Mouse (Mus musculus): Measurements from ENCODE around the gene H2-T23. TPM values are rescaled to one million over a fixed set of nuclear protein-coding genes. Genes with fewer than 3 reads are reported as not detected.

The H2-T23 gene
- polyA plus RNA-seq, 1 experiment from 2014 or later, result 68.3 TPM

DNA sequence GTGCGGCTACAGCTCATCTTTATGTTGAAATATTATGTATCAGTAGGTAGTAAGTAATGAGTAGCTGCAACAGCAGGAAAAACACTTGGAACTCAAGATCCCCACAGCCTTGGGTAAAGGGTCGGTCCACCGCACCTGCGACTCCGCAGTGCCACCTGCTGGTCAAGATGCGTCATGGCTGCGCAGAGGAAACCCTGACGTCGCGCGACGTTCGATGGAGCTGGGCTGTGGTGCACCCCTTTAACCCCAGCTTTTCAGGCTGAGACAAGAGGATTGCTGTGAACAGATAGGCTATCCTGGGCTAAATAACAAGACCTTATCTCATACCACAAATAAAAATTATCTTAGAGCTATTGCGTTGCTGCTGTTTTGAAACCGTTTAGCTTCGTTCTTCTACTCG is 39.0 kb downstream of the H2-T23 start:
- WGBS, result 5% methylated on average over 17 of the region's 17 CpGs
- H3K9ac ChIP-seq (ENCODE audit: low read depth, low read length), result no peak overlapping the region
- H3K4me3 ChIP-seq (ENCODE audit: low read depth, low read length), result peak overlapping the region; percentile 42; the same call in 1 of the 2 replicates
- peak overlapping the region; percentile 60 for H3K4me2 ChIP-seq (replicated peaks; ENCODE audit: low read depth)
- H3K27me3 ChIP-seq (replicated peaks; ENCODE audit: control insufficient read depth, insufficient read depth, low read length), result no peaks in the 10 kb centered on the region
- no peaks in the 10 kb centered on the region for H3K9me3 ChIP-seq (ENCODE audit: control insufficient read depth)
- peak; percentile 100 for TF ChIP-seq CTCF (IDR thresholded peaks at IDR 0.05; ENCODE audit: low read depth)
- H3K27ac ChIP-seq (ENCODE audit: low read depth, low read length), result no peak overlapping the region
- H3K36me3 ChIP-seq (ENCODE audit: control insufficient read depth, insufficient read depth), result peaks cover 2% of the 10 kb centered on the region; the same call in 1 of the 2 replicates
- peak; percentile 61 for ATAC-seq
- peaks cover 8% of the 10 kb centered on the region for H3K4me1 ChIP-seq (replicated peaks; ENCODE audit: control insufficient read depth, insufficient read depth, low read length)

DNA sequence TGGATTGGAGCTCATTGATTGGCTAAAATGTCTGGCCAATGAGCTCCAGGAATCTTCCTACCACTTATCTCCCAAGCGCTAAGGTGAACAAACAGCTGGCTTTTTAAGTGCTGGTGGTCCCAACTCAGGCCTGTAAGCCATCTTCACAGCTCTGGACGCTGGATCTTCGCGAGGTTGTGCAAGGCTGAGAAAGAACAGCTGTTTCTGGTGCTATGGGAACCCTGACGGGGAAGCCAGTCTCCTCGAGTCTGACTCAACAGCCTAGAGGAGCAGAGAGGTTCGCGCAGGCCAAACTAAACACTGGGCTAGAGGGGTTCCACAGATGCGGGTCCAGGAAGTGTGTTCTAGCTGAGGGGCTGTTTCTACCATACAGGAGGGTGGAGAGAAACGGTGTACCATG is 40.9 kb downstream of the H2-T23 start:
- no peaks in the 10 kb centered on the region for H3K4me1 ChIP-seq (replicated peaks; ENCODE audit: control insufficient read depth, insufficient read depth, low read length)
- no peak overlapping the region for H3K4me2 ChIP-seq (replicated peaks; ENCODE audit: low read depth)
- no peaks in the 10 kb centered on the region for H3K9me3 ChIP-seq (ENCODE audit: control insufficient read depth)
- peaks cover 18% of the 10 kb centered on the region; the same call in 1 of the 2 replicates for H3K36me3 ChIP-seq (ENCODE audit: control insufficient read depth, insufficient read depth)
- H3K27ac ChIP-seq (ENCODE audit: low read depth, low read length), result no peak overlapping the region
- TF ChIP-seq CTCF (IDR thresholded peaks at IDR 0.05; ENCODE audit: low read depth), result no peak
- 28% methylated on average over 10 of the region's 10 CpGs for WGBS
- no peak overlapping the region for H3K4me3 ChIP-seq (ENCODE audit: low read depth, low read length)
- no peak; the same call in 1 of the 2 replicates for ATAC-seq
- no peaks in the 10 kb centered on the region for H3K27me3 ChIP-seq (replicated peaks; ENCODE audit: control insufficient read depth, insufficient read depth, low read length)
- H3K9ac ChIP-seq (ENCODE audit: low read depth, low read length), result no peak overlapping the region

DNA sequence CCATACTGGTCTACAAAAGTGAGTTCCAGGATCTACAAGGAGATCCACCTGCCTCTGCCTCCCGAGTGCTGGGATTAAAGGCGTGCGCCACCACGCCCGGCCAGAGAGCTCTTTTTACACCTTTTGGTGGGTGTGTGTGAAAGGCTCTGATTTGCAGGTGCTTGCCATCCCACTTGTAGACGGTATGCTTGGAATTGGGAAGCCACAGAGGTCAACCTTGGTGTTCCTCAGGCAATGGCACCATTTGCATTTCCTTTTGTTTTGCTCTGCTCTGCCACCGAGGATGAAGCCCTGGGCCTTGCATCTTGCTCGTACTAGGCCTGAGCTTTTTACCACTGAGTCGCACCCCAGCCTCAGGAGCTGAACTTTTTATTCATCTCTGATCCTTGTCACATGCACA is 50.9 kb downstream of the H2-T23 start:
- ATAC-seq, result no peak
- Histone ChIP-seq H3K4me1 (replicated peaks; ENCODE audit: control insufficient read depth, insufficient read depth, low read length) (0 out of 2 replicates have a peak, but pooled peaks cover 4% of the 10 kb centered on the region), H3K4me3 (ENCODE audit: low read depth, low read length) (no peak overlapping the region), H3K36me3 (ENCODE audit: control insufficient read depth, insufficient read depth) (peaks cover 29% of the 10 kb centered on the region), H3K27me3 (replicated peaks; ENCODE audit: control insufficient read depth, insufficient read depth, low read length) (no peaks in the 10 kb centered on the region), H3K9me3 (ENCODE audit: control insufficient read depth) (no peaks in the 10 kb centered on the region), H3K4me2 (replicated peaks; ENCODE audit: low read depth) (no peak overlapping the region), H3K27ac (ENCODE audit: low read depth, low read length) (no peak overlapping the region), H3K9ac (ENCODE audit: low read depth, low read length) (no peak overlapping the region)
- TF ChIP-seq CTCF (IDR thresholded peaks at IDR 0.05; ENCODE audit: low read depth), result no peak
- WGBS, result 91% methylated on average over 9 of the region's 9 CpGs

DNA sequence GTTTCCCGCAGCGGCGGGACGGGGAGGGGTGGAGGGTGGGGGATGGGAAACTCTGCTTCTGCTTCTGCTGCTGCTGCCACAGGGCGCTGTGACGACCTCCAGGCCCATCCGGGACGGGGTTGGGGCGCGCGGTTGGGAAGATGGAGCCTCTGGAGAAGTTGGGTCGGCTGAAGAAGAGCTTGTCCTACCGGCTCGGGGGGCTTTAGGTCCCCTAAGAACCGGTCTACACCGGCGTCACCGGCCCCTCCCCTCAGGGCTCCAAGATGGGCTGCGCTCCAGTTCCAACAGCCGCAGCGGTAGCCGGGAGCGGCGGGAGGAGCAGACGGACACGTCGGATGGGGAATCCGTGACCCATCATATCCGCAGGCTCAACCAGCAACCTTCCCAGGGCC is 52.3 kb downstream of the H2-T23 start:
- H3K4me3 ChIP-seq (ENCODE audit: low read depth, low read length), result peak overlapping the region; percentile 92
- H3K4me1 ChIP-seq (replicated peaks; ENCODE audit: control insufficient read depth, insufficient read depth, low read length), result 0 out of 2 replicates have a peak, but pooled peaks cover 4% of the 10 kb centered on the region
- peaks cover 25% of the 10 kb centered on the region for H3K36me3 ChIP-seq (ENCODE audit: control insufficient read depth, insufficient read depth)
- WGBS, result 1% methylated on average over 29 of the region's 29 CpGs
- peak; percentile 10; the same call in 1 of the 2 replicates for ATAC-seq
- peak overlapping the region; percentile 99 for H3K4me2 ChIP-seq (replicated peaks; ENCODE audit: low read depth)
- no peak for TF ChIP-seq CTCF (IDR thresholded peaks at IDR 0.05; ENCODE audit: low read depth)
- no peaks in the 10 kb centered on the region for H3K27me3 ChIP-seq (replicated peaks; ENCODE audit: control insufficient read depth, insufficient read depth, low read length)
- H3K27ac ChIP-seq (ENCODE audit: low read depth, low read length), result peak overlapping the region; percentile 97
- no peaks in the 10 kb centered on the region for H3K9me3 ChIP-seq (ENCODE audit: control insufficient read depth)
- peak overlapping the region; percentile 75 for H3K9ac ChIP-seq (ENCODE audit: low read depth, low read length)

Other genes starting within 250 kb of the H2-T23 start
- 34.6 and 36.9 TPM in 2 replicates for gene Ier3, start 211.2 kb downstream of the H2-T23 start, polyA plus RNA-seq (2015; fragmentation: Nextera tagmentation; extraction: Ambion mirVana)
- 56.4 and 57.8 TPM in 2 replicates for gene Flot1, start 209.6 kb downstream of the H2-T23 start, polyA plus RNA-seq (2015; fragmentation: Nextera tagmentation; extraction: Ambion mirVana)
- 233 and 240 TPM in 2 replicates for gene Tubb5, start 194.5 kb downstream of the H2-T23 start, polyA plus RNA-seq (2015; fragmentation: Nextera tagmentation; extraction: Ambion mirVana)
- 2.3 and 2.7 TPM in 2 replicates for gene Mdc1, start 191.3 kb downstream of the H2-T23 start, polyA plus RNA-seq (2015; fragmentation: Nextera tagmentation; extraction: Ambion mirVana)
- 19.8 and 20.6 TPM in 2 replicates for gene Nrm, start 171.5 kb downstream of the H2-T23 start, polyA plus RNA-seq (2015; fragmentation: Nextera tagmentation; extraction: Ambion mirVana)
- gene Ppp1r18, start 167.3 kb downstream of the H2-T23 start, polyA plus RNA-seq (2015; fragmentation: Nextera tagmentation; extraction: Ambion mirVana), result 15.2 and 15.6 TPM in 2 replicates
- gene Dhx16, start 153.0 kb downstream of the H2-T23 start, polyA plus RNA-seq (2015; fragmentation: Nextera tagmentation; extraction: Ambion mirVana), result 17.2 and 18.1 TPM in 2 replicates
- gene 2310061I04Rik, start 135.4 kb downstream of the H2-T23 start, polyA plus RNA-seq (2015; fragmentation: Nextera tagmentation; extraction: Ambion mirVana), result 31.5 and 32.3 TPM in 2 replicates
- 11.0 and 11.9 TPM in 2 replicates for gene Atat1, start 122.8 kb downstream of the H2-T23 start, polyA plus RNA-seq (2015; fragmentation: Nextera tagmentation; extraction: Ambion mirVana)
- gene Mrps18b, start 116.5 kb downstream of the H2-T23 start, polyA plus RNA-seq (2015; fragmentation: Nextera tagmentation; extraction: Ambion mirVana), result 81.6 and 85.7 TPM in 2 replicates
- gene Ppp1r10, start 116.4 kb downstream of the H2-T23 start, polyA plus RNA-seq (2015; fragmentation: Nextera tagmentation; extraction: Ambion mirVana), result 13.8 and 14.3 TPM in 2 replicates
- gene Abcf1, start 63.1 kb downstream of the H2-T23 start, polyA plus RNA-seq (2015; fragmentation: Nextera tagmentation; extraction: Ambion mirVana), result 84.1 and 91.1 TPM in 2 replicates
- 29.4 and 33.9 TPM in 2 replicates for gene Gnl1, start 53.0 kb downstream of the H2-T23 start, polyA plus RNA-seq (2015; fragmentation: Nextera tagmentation; extraction: Ambion mirVana)
- 9.4 and 9.6 TPM in 2 replicates for gene Prr3, start 52.6 kb downstream of the H2-T23 start, polyA plus RNA-seq (2015; fragmentation: Nextera tagmentation; extraction: Ambion mirVana)
- 1.4 and 1.5 TPM in 2 replicates for gene H2-T24, start 12.3 kb downstream of the H2-T23 start, polyA plus RNA-seq (2015; fragmentation: Nextera tagmentation; extraction: Ambion mirVana)
- gene H2-T22, start 9.9 kb upstream of the H2-T23 start, polyA plus RNA-seq (2015; fragmentation: Nextera tagmentation; extraction: Ambion mirVana), result 19.5 and 21.2 TPM in 2 replicates
- 2.8 and 3.1 TPM in 2 replicates for gene Gm6034, start 10.1 kb upstream of the H2-T23 start, polyA plus RNA-seq (2015; fragmentation: Nextera tagmentation; extraction: Ambion mirVana)
- 84.2 and 86.5 TPM in 2 replicates for gene Gm11127, start 25.5 kb upstream of the H2-T23 start, polyA plus RNA-seq (2015; fragmentation: Nextera tagmentation; extraction: Ambion mirVana)
- 0.17 TPM in 1 of 2 replicates, not detected in the other for gene Gm19684, start 88.8 kb upstream of the H2-T23 start, polyA plus RNA-seq (2015; fragmentation: Nextera tagmentation; extraction: Ambion mirVana)
- gene Gm7030, start 96.6 kb upstream of the H2-T23 start, polyA plus RNA-seq (2015; fragmentation: Nextera tagmentation; extraction: Ambion mirVana), result 0.93 and 1.3 TPM in 2 replicates
- 28.7 and 31.1 TPM in 2 replicates for gene Gm8909, start 135.7 kb upstream of the H2-T23 start, polyA plus RNA-seq (2015; fragmentation: Nextera tagmentation; extraction: Ambion mirVana)
- 53.3 and 65.3 TPM in 2 replicates for gene H2-T3, start 157.4 kb upstream of the H2-T23 start, polyA plus RNA-seq (2015; fragmentation: Nextera tagmentation; extraction: Ambion mirVana)
- 103 and 110 TPM in 2 replicates for gene Rpp21, start 225.2 kb upstream of the H2-T23 start, polyA plus RNA-seq (2015; fragmentation: Nextera tagmentation; extraction: Ambion mirVana)
- 4.2 and 5.7 TPM in 2 replicates for gene Trim39, start 239.4 kb upstream of the H2-T23 start, polyA plus RNA-seq (2015; fragmentation: Nextera tagmentation; extraction: Ambion mirVana)

Measured in intestine, postnatal 0 days (tissue).